Mouse (Mus musculus): ENCODE measurements around the gene Unc5a. TPM values are rescaled to one million over a fixed set of nuclear protein-coding genes. Genes with fewer than 3 reads are reported as not detected.

Unc5a gene
- total and polyA plus RNA-seq, 3 experiments: 0.17 TPM; not detected in 2

- no peak overlapping the region for H3K4me2 ChIP-seq (ENCODE audit: insufficient read depth, low read depth, poor library complexity, severe bottlenecking)
- dilution Hi-C loops (cut with MboI; ENCODE audit: extremely low pct_ligation_motif_present, extremely low pct_unique_long_range_greater_than_20kb, low sequenced_read_pairs): no loop called here
- TF ChIP-seq MAZ (IDR thresholded peaks at IDR 0.05; ENCODE audit: low read depth, low read length) (no peak), PAX5 (IDR thresholded peaks at IDR 0.05; ENCODE audit: low read length) (no peak), NRF1 (IDR thresholded peaks at IDR 0.05; ENCODE audit: low read depth, low read length) (no peak), MXI1 (IDR thresholded peaks at IDR 0.05; ENCODE audit: low read depth, low read length) (no peak), MYC (IDR thresholded peaks at IDR 0.05; ENCODE audit: low read depth, low read length) (no peak), CTCF (conservative IDR thresholded peaks at IDR 0.05 in 1 of 2, IDR thresholded peaks at IDR 0.05 in 1 of 2; ENCODE audit: low read depth in 2 of 2, low read length in 2 of 2) (peak; percentile 32 to 71; a peak in 3 of 4 replicates), BHLHE40 (IDR thresholded peaks at IDR 0.05; ENCODE audit: low read depth, low read length) (no peak), MAFK (IDR thresholded peaks at IDR 0.05; ENCODE audit: insufficient replicate concordance, low read length) (no peak), USF2 (conservative IDR thresholded peaks at IDR 0.05; ENCODE audit: low read depth, low read length) (no peak), ETS1 (conservative IDR thresholded peaks at IDR 0.05; ENCODE audit: low read depth, low read length) (no peak), HCFC1 (IDR thresholded peaks at IDR 0.05; ENCODE audit: low read depth, low read length) (no peak), SIN3A (IDR thresholded peaks at IDR 0.05; ENCODE audit: low read length) (no peak), SMC3 (IDR thresholded peaks at IDR 0.05; ENCODE audit: low read depth, low read length) (peak; percentile 73), MAX (IDR thresholded peaks at IDR 0.05; ENCODE audit: low read length) (no peak), USF1 (IDR thresholded peaks at IDR 0.05; ENCODE audit: low read depth, low read length) (no peak), CHD2 (IDR thresholded peaks at IDR 0.05; ENCODE audit: low read length) (no peak), RAD21 (IDR thresholded peaks at IDR 0.05; ENCODE audit: low read depth, low read length) (peak; percentile 48)
- peaks cover 4% of the 10 kb centered on the region for H3K9me3 ChIP-seq (replicated peaks; ENCODE audit: low read length)
- H3K27ac ChIP-seq (ENCODE audit: insufficient read depth, low read depth): no peak overlapping the region
- peaks cover 0 to 3% of the 10 kb centered on the region in 2 experiments; a peak in 1 of 4 replicates for H3K4me1 ChIP-seq (ENCODE audit: control insufficient read depth in 1 of 2, insufficient read depth in 2 of 2)
- in situ Hi-C loops (cut with MboI; ENCODE audit: low pct_ligation_motif_present, low pct_unique_long_range_greater_than_20kb, low sequenced_read_pairs): no loop called here
- H3K4me3 ChIP-seq (replicated peaks in 1 of 3; ENCODE audit: low read depth in 2 of 3, low read length in 2 of 3, poor library complexity in 1 of 3): no peak overlapping the region
- no peaks in the 10 kb centered on the region for H3K36me3 ChIP-seq (replicated peaks in 1 of 2; ENCODE audit: control insufficient read depth in 1 of 2, insufficient read depth in 1 of 2, low read length in 1 of 2)
- peak; percentile 12 for DNase-seq (ENCODE audit: extremely low read depth)
- H3K79me2 ChIP-seq (replicated peaks; ENCODE audit: control insufficient read depth, extremely low read depth, insufficient read depth, poor library complexity, severe bottlenecking): no peaks in the 10 kb centered on the region
- H3K9ac ChIP-seq (ENCODE audit: insufficient read depth, low read depth): no peak overlapping the region
- H3K27me3 ChIP-seq (replicated peaks): peaks cover 94% of the 10 kb centered on the region
These were observed 34.4 kb downstream of the Unc5a start for GRCm38 (mm10) chr13:54983614-54984013.

GRCm38 (mm10) chr13:54987405-54987804 is 38.2 kb downstream of the Unc5a start:
- Histone ChIP-seq H3K9ac (ENCODE audit: insufficient read depth, low read depth) (no peak overlapping the region), H3K4me1 (ENCODE audit: control insufficient read depth in 1 of 2, insufficient read depth in 2 of 2) (peaks cover 0 to 3% of the 10 kb centered on the region in 2 experiments; a peak in 1 of 4 replicates), H3K27ac (ENCODE audit: insufficient read depth, low read depth) (no peak overlapping the region), H3K36me3 (replicated peaks in 1 of 2; ENCODE audit: control insufficient read depth in 1 of 2, insufficient read depth in 1 of 2, low read length in 1 of 2) (no peaks in the 10 kb centered on the region), H3K4me3 (replicated peaks in 1 of 3; ENCODE audit: low read depth in 2 of 3, low read length in 2 of 3, poor library complexity in 1 of 3) (no peak overlapping the region), H3K79me2 (replicated peaks; ENCODE audit: control insufficient read depth, extremely low read depth, insufficient read depth, poor library complexity, severe bottlenecking) (no peaks in the 10 kb centered on the region), H3K4me2 (ENCODE audit: insufficient read depth, low read depth, poor library complexity, severe bottlenecking) (no peak overlapping the region), H3K27me3 (replicated peaks) (peaks cover 87% of the 10 kb centered on the region), H3K9me3 (replicated peaks; ENCODE audit: low read length) (peaks cover 4% of the 10 kb centered on the region)
- no peak for DNase-seq (ENCODE audit: extremely low read depth)
- dilution Hi-C loops (cut with MboI; ENCODE audit: extremely low pct_ligation_motif_present, extremely low pct_unique_long_range_greater_than_20kb, low sequenced_read_pairs): no loop called here
- TF ChIP-seq ZC3H11A (IDR thresholded peaks at IDR 0.05; ENCODE audit: low read depth, low read length): no peak
- in situ Hi-C loops (cut with MboI; ENCODE audit: low pct_ligation_motif_present, low pct_unique_long_range_greater_than_20kb, low sequenced_read_pairs): no loop called here

All from CH12.LX (cell line).